Mouse (Mus musculus) MEL (cell line): ENCODE data around the gene Gm21885. TPM values are rescaled to one million over a fixed set of nuclear protein-coding genes. Genes with fewer than 3 reads are reported as not detected.

ENCODE experiments used
- DNase-seq: peaks from one replicate; pipeline ENCODE4 v3.0.0; 2011; ENCODE audit warnings: low read depth, low spot score
- H3K27ac ChIP-seq: 2 replicates; pipeline ENCODE4 v1.5.1; 2012; ENCODE audit warnings: low read depth, mild to moderate bottlenecking, control low read depth, low read length, moderate library complexity; ENCODE audit not compliant: control insufficient read depth
- H3K27me3 ChIP-seq, 2 experiments: fragments of 150-350 bp in 1 of 2; sonication (generic) in 1 of 2; 2 replicates each; pipeline ENCODE4 v1.6.1; 2012; ENCODE audit warnings: low read length in 2 of 2, mild to moderate bottlenecking in 2 of 2, improper control_type of control experiment in 1 of 2, moderate library complexity in 1 of 2; ENCODE audit not compliant: insufficient read depth in 2 of 2, control insufficient read depth in 1 of 2
- H3K36me3 ChIP-seq, 2 experiments: 2 replicates each; pipeline ENCODE4 v1.6.1; 2012 to 2014; ENCODE audit warnings: low read length in 2 of 2, improper control_type of control experiment in 1 of 2, inconsistent platforms in 1 of 2, mild to moderate bottlenecking in 1 of 2; ENCODE audit not compliant: insufficient read depth in 2 of 2, control insufficient read depth in 1 of 2
- H3K4me1 ChIP-seq, 2 experiments: fragments of 150-350 bp in 1 of 2; sonication (generic) in 1 of 2; 2 replicates each; pipeline ENCODE4 v1.6.1; 2012; ENCODE audit warnings: low read length in 2 of 2, improper control_type of control experiment in 1 of 2, mild to moderate bottlenecking in 1 of 2; ENCODE audit not compliant: insufficient read depth in 2 of 2, control insufficient read depth in 1 of 2
- H3K4me3 ChIP-seq, 2 experiments: fragments of 150-350 bp in 1 of 2; sonication (generic) in 1 of 2; 2 replicates each; pipeline ENCODE4 v1.5.1; 2012; ENCODE audit warnings: low read depth in 2 of 2, low read length in 2 of 2, mild to moderate bottlenecking in 2 of 2, moderate library complexity in 2 of 2, control low read depth in 1 of 2, improper control_type of control experiment in 1 of 2; ENCODE audit not compliant: control insufficient read depth in 1 of 2, insufficient read depth in 1 of 2
- H3K79me2 ChIP-seq: 2 replicates; pipeline ENCODE4 v1.6.1; 2012; ENCODE audit warnings: mild to moderate bottlenecking, low read length, moderate library complexity; ENCODE audit not compliant: control insufficient read depth, poor library complexity, insufficient read depth
- H3K9ac ChIP-seq: 2 replicates; pipeline ENCODE4 v1.6.1; 2012; ENCODE audit warnings: low read depth, mild to moderate bottlenecking, control low read depth, low read length, moderate library complexity; ENCODE audit not compliant: control insufficient read depth, poor library complexity, severe bottlenecking
- H3K9me3 ChIP-seq: fragments of 150-350 bp; sonication (generic); replicated peaks from 2 replicates; pipeline ENCODE4 v1.6.1; 2012; ENCODE audit warnings: mild to moderate bottlenecking, low read length, improper control_type of control experiment, moderate library complexity; ENCODE audit not compliant: insufficient read depth
- BHLHE40 ChIP-seq: IDR thresholded peaks from 2 replicates; pipeline ENCODE4 v1.6.1; 2012; ENCODE audit warnings: low read depth, mild to moderate bottlenecking, inconsistent platforms, low read length, improper control_type of control experiment, borderline replicate concordance
- CHD1 ChIP-seq: IDR thresholded peaks from 2 replicates; pipeline ENCODE4 v1.6.1; 2012; ENCODE audit warnings: low read depth, mild to moderate bottlenecking, inconsistent platforms, low read length, improper control_type of control experiment
- CHD2 ChIP-seq: IDR thresholded peaks from 2 replicates; pipeline ENCODE4 v1.6.1; 2011; ENCODE audit warnings: low read length, improper control_type of control experiment
- CTCF ChIP-seq, 3 experiments: IDR thresholded peaks in 2 of 3; conservative IDR thresholded peaks in 1 of 3; 2 replicates each; pipeline ENCODE4 v1.5.1; 2011 to 2012; ENCODE audit warnings: low read length in 3 of 3, low read depth in 2 of 3, mild to moderate bottlenecking in 2 of 3, improper control_type of control experiment in 1 of 3, inconsistent platforms in 1 of 3, mixed read lengths in 1 of 3, moderate library complexity in 1 of 3; ENCODE audit not compliant: control insufficient read depth in 1 of 3, insufficient read depth in 1 of 3, poor library complexity in 1 of 3, severe bottlenecking in 1 of 3
- E2F4 ChIP-seq: IDR thresholded peaks from 2 replicates; pipeline ENCODE4 v1.6.1; 2011; ENCODE audit warnings: low read depth, low read length, improper control_type of control experiment, borderline replicate concordance
- ELF1 ChIP-seq: IDR thresholded peaks from 2 replicates; pipeline ENCODE4 v1.6.1; 2014; ENCODE audit warnings: low read depth, mild to moderate bottlenecking, inconsistent platforms, low read length, improper control_type of control experiment, moderate library complexity
- EP300 ChIP-seq, 2 experiments: IDR thresholded peaks; 2 replicates each; pipeline ENCODE4 v1.6.1; 2011; ENCODE audit warnings: improper control_type of control experiment in 2 of 2, low read length in 2 of 2, low read depth in 1 of 2, mild to moderate bottlenecking in 1 of 2
- ETS1 ChIP-seq: IDR thresholded peaks from 2 replicates; pipeline ENCODE4 v1.6.1; 2012; ENCODE audit warnings: low read depth, mild to moderate bottlenecking, inconsistent platforms, low read length, improper control_type of control experiment, moderate library complexity
- GABPA ChIP-seq: IDR thresholded peaks from 2 replicates; pipeline ENCODE4 v1.6.1; 2012; ENCODE audit warnings: low read depth, mild to moderate bottlenecking, inconsistent platforms, low read length, improper control_type of control experiment, moderate library complexity
- GATA1 ChIP-seq: IDR thresholded peaks from 2 replicates; pipeline ENCODE4 v1.6.1; 2011; ENCODE audit warnings: low read depth, low read length, improper control_type of control experiment
- HCFC1 ChIP-seq: IDR thresholded peaks from 2 replicates; pipeline ENCODE4 v1.6.1; 2012; ENCODE audit warnings: low read depth, mild to moderate bottlenecking, inconsistent platforms, low read length, improper control_type of control experiment, moderate library complexity
- JUND ChIP-seq: IDR thresholded peaks from 2 replicates; pipeline ENCODE4 v1.6.1; 2011; ENCODE audit warnings: low read depth, mild to moderate bottlenecking, improper control_type of control experiment, low read length
- KAT2A ChIP-seq: conservative IDR thresholded peaks from 2 replicates; pipeline ENCODE4 v1.6.1; 2012; ENCODE audit warnings: low read depth, low read length, improper control_type of control experiment, inconsistent platforms
- MAFK ChIP-seq: IDR thresholded peaks from 2 replicates; pipeline ENCODE4 v1.6.1; 2011; ENCODE audit warnings: low read depth, mild to moderate bottlenecking, low read length, improper control_type of control experiment, borderline replicate concordance
- MAX ChIP-seq: IDR thresholded peaks from 2 replicates; pipeline ENCODE4 v1.6.1; 2011; ENCODE audit warnings: low read length, improper control_type of control experiment
- MAZ ChIP-seq: IDR thresholded peaks from 2 replicates; pipeline ENCODE4 v1.6.1; 2012; ENCODE audit warnings: low read depth, mild to moderate bottlenecking, inconsistent platforms, low read length, improper control_type of control experiment
- MEF2A ChIP-seq: IDR thresholded peaks from 2 replicates; pipeline ENCODE4 v1.6.1; 2014; ENCODE audit warnings: low read depth, mild to moderate bottlenecking, inconsistent platforms, low read length, improper control_type of control experiment; ENCODE audit not compliant: poor library complexity, insufficient replicate concordance, severe bottlenecking; ENCODE audit errors: extremely low read depth
- MXI1 ChIP-seq: IDR thresholded peaks from 2 replicates; pipeline ENCODE4 v1.6.1; 2011; ENCODE audit warnings: mild to moderate bottlenecking, low read depth, low read length, improper control_type of control experiment
- MYB ChIP-seq: IDR thresholded peaks from 2 replicates; pipeline ENCODE4 v1.6.1; 2011; ENCODE audit warnings: mild to moderate bottlenecking, low read depth, low read length, improper control_type of control experiment
- MYC ChIP-seq: IDR thresholded peaks from 2 replicates; pipeline ENCODE4 v1.6.1; 2011; ENCODE audit warnings: low read depth, mild to moderate bottlenecking, low read length, improper control_type of control experiment, moderate library complexity
- NRF1 ChIP-seq: IDR thresholded peaks from 2 replicates; pipeline ENCODE4 v1.6.1; 2014; ENCODE audit warnings: low read depth, mild to moderate bottlenecking, inconsistent platforms, low read length, improper control_type of control experiment, moderate library complexity; ENCODE audit not compliant: poor library complexity, insufficient read depth, severe bottlenecking
- POLR2A ChIP-seq, 2 experiments: IDR thresholded peaks; 2 replicates each; pipeline ENCODE4 v1.6.1; 2011 to 2012; ENCODE audit warnings: low read length in 2 of 2, mild to moderate bottlenecking in 2 of 2, control low read depth in 1 of 2, improper control_type of control experiment in 1 of 2, low read depth in 1 of 2, moderate library complexity in 1 of 2; ENCODE audit not compliant: control insufficient read depth in 1 of 2, insufficient read depth in 1 of 2, poor library complexity in 1 of 2
- POLR2AphosphoS2 ChIP-seq: IDR thresholded peaks from 2 replicates; pipeline ENCODE4 v1.6.1; 2011; ENCODE audit warnings: low read length, improper control_type of control experiment
- POLR2AphosphoS5 ChIP-seq: IDR thresholded peaks from 2 replicates; pipeline ENCODE4 v1.6.1; 2012; ENCODE audit warnings: low read depth, borderline replicate concordance, mild to moderate bottlenecking, inconsistent platforms, low read length, moderate library complexity, mixed read lengths
- RAD21 ChIP-seq: IDR thresholded peaks from 2 replicates; pipeline ENCODE4 v1.6.1; 2011; ENCODE audit warnings: mild to moderate bottlenecking, low read depth, low read length, improper control_type of control experiment
- RCOR1 ChIP-seq: IDR thresholded peaks from 2 replicates; pipeline ENCODE4 v1.6.1; 2012; ENCODE audit warnings: low read depth, mild to moderate bottlenecking, inconsistent platforms, low read length, improper control_type of control experiment
- SIN3A ChIP-seq: IDR thresholded peaks from 2 replicates; pipeline ENCODE4 v1.6.1; 2012; ENCODE audit warnings: low read length, improper control_type of control experiment, inconsistent platforms
- SMC3 ChIP-seq: IDR thresholded peaks from 2 replicates; pipeline ENCODE4 v1.6.1; 2011; ENCODE audit warnings: low read depth, low read length, improper control_type of control experiment
- TAL1 ChIP-seq: IDR thresholded peaks from 2 replicates; pipeline ENCODE4 v1.6.1; 2012; ENCODE audit warnings: mild to moderate bottlenecking, inconsistent platforms, low read length, moderate library complexity, mixed read lengths
- TBP ChIP-seq: IDR thresholded peaks from 2 replicates; pipeline ENCODE4 v1.8.0; 2011; ENCODE audit warnings: low read depth, low read length, improper control_type of control experiment
- TCF12 ChIP-seq: IDR thresholded peaks from 2 replicates; pipeline ENCODE4 v1.6.1; 2014; ENCODE audit warnings: low read depth, mild to moderate bottlenecking, inconsistent platforms, low read length, improper control_type of control experiment, moderate library complexity
- UBTF ChIP-seq: IDR thresholded peaks from 2 replicates; pipeline ENCODE4 v1.6.1; 2012; ENCODE audit warnings: low read depth, mild to moderate bottlenecking, inconsistent platforms, low read length, improper control_type of control experiment, moderate library complexity, borderline replicate concordance; ENCODE audit not compliant: insufficient read depth
- USF1 ChIP-seq: IDR thresholded peaks from 2 replicates; pipeline ENCODE4 v1.6.1; 2014; ENCODE audit warnings: low read depth, mild to moderate bottlenecking, inconsistent platforms, low read length, improper control_type of control experiment, moderate library complexity
- USF2 ChIP-seq, 2 experiments: IDR thresholded peaks; 2 replicates each; pipeline ENCODE4 v1.6.1; 2011 to 2012; ENCODE audit warnings: improper control_type of control experiment in 2 of 2, low read length in 2 of 2, borderline replicate concordance in 1 of 2, inconsistent platforms in 1 of 2, low read depth in 1 of 2, mild to moderate bottlenecking in 1 of 2; ENCODE audit not compliant: insufficient read depth in 1 of 2
- ZC3H11A ChIP-seq: IDR thresholded peaks from 2 replicates; pipeline ENCODE4 v1.6.1; 2012; ENCODE audit warnings: low read depth, mild to moderate bottlenecking, inconsistent platforms, low read length, improper control_type of control experiment
- ZKSCAN1 ChIP-seq: IDR thresholded peaks from 2 replicates; pipeline ENCODE4 v1.6.1; 2012; ENCODE audit warnings: low read depth, mild to moderate bottlenecking, inconsistent platforms, low read length, improper control_type of control experiment, moderate library complexity
- ZMIZ1 ChIP-seq: IDR thresholded peaks from 2 replicates; pipeline ENCODE4 v1.6.1; 2012; ENCODE audit warnings: low read depth, mild to moderate bottlenecking, inconsistent platforms, low read length, improper control_type of control experiment, moderate library complexity
- ZNF384 ChIP-seq: IDR thresholded peaks from 2 replicates; pipeline ENCODE4 v1.6.1; 2012; ENCODE audit warnings: low read depth, mild to moderate bottlenecking, inconsistent platforms, low read length, improper control_type of control experiment
- polyA plus RNA-seq, 2 experiments: library from polyadenylated mRNA; stranded (reverse) in 1 of 2; unstranded in 1 of 2; fragments of >175 nt in 1 of 2; fragments of >200 nt in 1 of 2; gene quantifications; 2 replicates each; pipeline versions ENCODE4 v1.2.1 to v1.2.4; 2012; ENCODE audit warnings: low replicate concordance in 2 of 2, low read depth in 1 of 2; ENCODE audit not compliant: insufficient read length in 2 of 2, insufficient read depth in 1 of 2, missing spikeins in 1 of 2
- total RNA-seq: library from RNA; depleted of rRNA; stranded (reverse); fragments of 300-350 nt; gene quantifications from 2 replicates; pipeline ENCODE4 v1.2.3, GENCODE M21; 2012

Gm21885 gene
- total and polyA plus RNA-seq, 3 experiments = 0.74 TPM; not detected in 2

DNA sequence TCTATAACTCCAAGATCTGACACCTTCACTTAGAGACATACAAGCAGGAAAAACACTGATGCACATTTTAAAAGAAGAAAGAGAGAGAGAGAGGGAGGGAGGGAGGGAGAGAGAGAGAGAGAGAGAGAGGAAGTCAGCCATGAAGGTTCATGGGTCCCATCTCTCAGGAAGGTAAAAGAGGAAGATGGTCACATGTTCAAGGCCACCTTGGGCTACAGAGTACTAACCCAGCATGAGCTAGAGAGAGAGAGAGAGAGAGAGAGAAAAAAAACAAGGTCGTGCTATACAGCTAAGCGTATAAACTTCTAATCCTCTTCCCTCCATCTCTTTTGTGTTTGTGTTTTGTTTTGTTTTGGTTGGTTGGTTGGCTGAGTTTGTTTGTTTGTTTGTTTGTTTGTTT lies 10.7 kb upstream of the Gm21885 start:
- H3K9ac ChIP-seq = no peak overlapping the region
- peak; percentile 65 for DNase-seq
- peaks cover 2 to 24% of the 10 kb centered on the region in 2 experiments; a peak in 3 of 4 replicates for H3K4me1 ChIP-seq
- H3K4me3 ChIP-seq = no peak overlapping the region
- no peak overlapping the region for H3K27ac ChIP-seq
- no peak for TF ChIP-seq UBTF
- TF ChIP-seq ZNF384 = peak; percentile 44; the same call in 1 of the 2 replicates
- no peak for TF ChIP-seq GATA1
- no peak for TF ChIP-seq TAL1
- TF ChIP-seq ETS1 = no peak
- TF ChIP-seq GABPA = no peak
- TF ChIP-seq E2F4 = no peak
- TF ChIP-seq JUND = peak; percentile 76
- peak; percentile 86 for TF ChIP-seq USF1
- no peak for TF ChIP-seq MXI1
- no peak for TF ChIP-seq POLR2AphosphoS2
- TF ChIP-seq MAZ = 0 out of 2 replicates have a peak, but pooled peaks have one; percentile 35
- no peak for TF ChIP-seq POLR2AphosphoS5
- no peak for TF ChIP-seq MYB
- TF ChIP-seq TBP = no peak
- no peak for TF ChIP-seq BHLHE40
- no peak for TF ChIP-seq HCFC1
- no peak for TF ChIP-seq CHD1
- TF ChIP-seq CHD2 = no peak
- TF ChIP-seq ZC3H11A = no peak
- peak; percentile 38; the same call in 1 of the 2 replicates for TF ChIP-seq MYC
- peak; percentile 60 for TF ChIP-seq MAX
- no peak for TF ChIP-seq ZMIZ1
- no peak; a peak in 1 of 4 replicates for TF ChIP-seq EP300 (IDR thresholded peaks at IDR 0.05; ENCODE audit: low read depth in 1 of 2, low read length in 2 of 2)
- TF ChIP-seq KAT2A = no peak
- TF ChIP-seq RAD21 = no peak
- TF ChIP-seq MEF2A = no peak
- TF ChIP-seq SIN3A = no peak
- no peak for TF ChIP-seq NRF1
- TF ChIP-seq USF2 (IDR thresholded peaks at IDR 0.05; ENCODE audit: borderline replicate concordance in 1 of 2, insufficient read depth in 1 of 2, low read depth in 1 of 2, low read length in 2 of 2) = peak in 1 of 2 experiments; percentile 30; a peak in 1 of 4 replicates
- no peak for TF ChIP-seq POLR2A (IDR thresholded peaks at IDR 0.05; ENCODE audit: control insufficient read depth in 1 of 2, insufficient read depth in 1 of 2, low read depth in 1 of 2, low read length in 2 of 2, poor library complexity in 1 of 2)
- TF ChIP-seq RCOR1 = no peak
- TF ChIP-seq TCF12 = no peak
- TF ChIP-seq ZKSCAN1 = no peak
- no peak for TF ChIP-seq ELF1
- TF ChIP-seq MAFK = no peak
- TF ChIP-seq SMC3 = no peak
- no peak for TF ChIP-seq CTCF (IDR thresholded peaks at IDR 0.05 in 2 of 3, conservative IDR thresholded peaks at IDR 0.05 in 1 of 3; ENCODE audit: control insufficient read depth in 1 of 3, insufficient read depth in 1 of 3, low read depth in 2 of 3, low read length in 3 of 3, poor library complexity in 1 of 3, severe bottlenecking in 1 of 3)
- H3K36me3 ChIP-seq = peaks cover 0 to 19% of the 10 kb centered on the region in 2 experiments; a peak in 2 of 4 replicates
- no peaks in the 10 kb centered on the region for H3K27me3 ChIP-seq
- H3K9me3 ChIP-seq = no peaks in the 10 kb centered on the region
- no peaks in the 10 kb centered on the region for H3K79me2 ChIP-seq
